Mouse (Mus musculus) R1 (cell line): ENCODE measurements around the gene Impdh2.
A peak's percentile ranks its signal among the peaks of the same experiment; 100 is the strongest.

Experiments
- DNase-seq: peaks from one replicate; pipeline ENCODE4 v3.0.0-alpha.2; 2018; ENCODE audit warnings: low read depth, low spot score

Impdh2 gene

DNA sequence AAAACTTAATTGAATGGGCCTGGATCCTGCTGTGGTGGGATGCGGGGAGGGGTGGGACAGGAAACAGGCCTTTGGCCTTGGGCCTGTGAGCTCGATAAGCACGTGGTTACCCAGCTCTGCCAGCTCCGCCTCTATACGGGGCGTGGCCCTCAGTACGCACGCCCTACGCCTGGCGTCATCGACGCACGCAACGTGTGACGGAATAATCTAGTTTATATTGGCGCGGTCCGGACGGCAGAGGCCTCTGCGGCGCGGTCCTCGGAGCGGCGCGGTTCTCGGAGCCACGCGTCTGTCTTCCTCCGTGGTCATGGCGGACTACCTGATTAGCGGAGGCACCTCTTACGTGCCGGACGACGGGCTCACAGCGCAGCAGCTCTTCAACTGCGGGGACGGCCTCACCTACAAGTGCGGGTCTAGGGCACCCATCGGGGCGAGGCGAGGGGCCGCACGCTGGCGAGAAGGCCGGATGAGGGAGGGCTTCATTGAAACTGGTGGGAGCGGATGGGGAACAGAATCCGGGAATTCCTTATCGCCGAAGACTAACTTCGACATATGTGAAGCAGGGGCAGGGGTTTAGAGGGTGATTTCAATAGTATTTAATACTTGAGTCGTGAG lies at the start of gene Impdh2:
Impdh2 (plus strand) TSS at position 60 of the 615 bp plus-strand sequence.
- peak; percentile 99 for DNase-seq

DNA sequence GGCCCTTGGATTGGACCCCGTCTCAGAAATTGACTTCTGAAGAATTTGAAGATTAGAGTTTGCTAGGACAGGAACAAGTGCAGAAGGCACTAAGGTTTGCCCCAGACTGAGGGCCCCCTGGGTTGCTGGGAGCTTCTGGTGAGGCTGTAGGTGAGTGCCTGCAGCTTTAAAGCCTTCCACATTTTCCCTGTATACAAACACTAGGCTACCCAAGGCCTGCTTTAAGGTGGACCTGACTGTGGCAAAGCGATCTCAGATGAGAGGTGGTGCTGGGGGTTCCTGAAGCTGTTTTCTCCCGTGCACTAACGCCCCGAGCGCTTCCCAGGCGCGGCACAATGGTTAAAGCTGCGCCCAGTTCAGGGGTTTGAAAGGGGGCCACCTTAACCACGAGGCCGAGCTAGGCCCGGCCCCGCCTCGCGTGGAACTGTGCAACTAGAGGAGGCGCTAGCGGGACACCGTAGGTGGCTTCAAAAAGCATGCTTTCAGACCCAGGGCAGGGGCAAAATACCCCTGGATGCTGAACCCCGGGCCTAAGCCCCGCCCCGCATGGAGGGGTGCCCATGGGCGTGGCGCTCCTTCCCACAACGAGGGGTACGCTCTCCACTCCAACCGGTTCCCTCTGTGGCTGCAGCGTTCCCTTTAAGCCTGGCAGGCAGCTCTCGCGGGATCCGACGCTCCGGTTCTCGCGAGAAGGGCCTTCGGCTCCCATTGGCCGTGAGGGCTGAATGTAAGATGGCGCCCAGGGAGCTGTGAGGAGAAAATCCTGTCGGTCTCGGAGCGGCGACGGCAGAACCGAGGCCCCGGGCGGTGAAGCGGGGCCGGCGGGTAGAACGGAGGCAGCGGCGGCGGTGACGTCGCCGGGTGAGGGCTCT lies 43.5 kb upstream of the Impdh2 start, which contains the start of gene Qrich1:
Qrich1 (plus strand) TSS at position 427 of the 872 bp plus-strand sequence.
- DNase-seq: peak; percentile 99

DNA sequence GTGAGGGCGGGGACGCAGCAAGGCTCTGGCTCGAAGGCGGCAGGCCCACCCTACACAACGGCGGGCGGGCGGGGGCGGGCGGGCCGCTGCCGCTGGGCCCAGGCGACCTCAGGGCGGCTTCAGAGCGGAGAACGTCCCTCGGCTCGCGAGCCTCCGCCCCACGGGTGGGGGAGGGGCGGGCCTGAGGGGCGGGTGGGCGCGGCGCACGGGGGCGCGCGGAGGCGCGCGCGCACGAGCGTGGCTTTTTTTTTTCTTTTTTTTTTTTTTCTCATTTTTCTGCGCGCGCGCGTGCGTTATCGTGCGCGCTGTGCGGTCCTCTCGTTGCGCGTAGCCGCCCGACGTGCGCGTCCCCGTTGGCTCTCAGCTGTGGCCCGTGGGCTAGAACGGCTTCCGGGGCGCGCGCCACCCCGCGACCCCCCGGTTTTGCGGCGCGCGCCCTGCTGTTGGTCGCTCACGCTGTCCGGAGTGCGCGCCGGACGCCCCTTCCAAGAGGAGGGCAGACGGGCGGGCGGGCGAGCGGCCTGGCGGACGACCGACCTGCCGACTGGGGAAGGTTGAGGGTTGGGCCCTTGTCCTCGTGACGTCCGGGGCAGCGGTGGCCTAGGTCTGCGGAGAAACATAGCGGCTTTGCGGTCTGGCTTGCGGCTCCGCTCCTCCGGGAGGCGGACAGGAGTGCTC lies 42.7 kb upstream of the Impdh2 start:
- DNase-seq: peak; percentile 90

DNA sequence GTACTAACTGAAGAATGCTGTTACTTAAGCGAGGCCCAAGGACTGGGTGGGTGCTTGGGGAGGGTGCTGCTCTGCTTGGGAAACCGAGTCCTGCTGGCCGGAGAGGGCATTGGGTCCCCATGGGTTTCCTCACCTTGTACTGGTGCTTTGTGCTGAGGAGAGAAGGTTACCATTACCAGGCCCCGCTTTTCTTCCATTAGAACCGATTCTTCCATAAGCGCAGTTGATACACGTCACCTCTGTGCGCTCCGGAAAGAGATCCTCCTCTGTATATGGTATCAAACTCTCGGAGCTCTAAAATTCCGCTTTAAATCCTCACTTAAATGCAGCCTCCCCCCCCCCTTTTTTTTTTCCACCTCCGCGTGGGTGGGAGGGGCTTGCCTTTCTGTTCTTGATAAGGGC lies 42.2 kb upstream of the Impdh2 start:
- DNase-seq: peak; percentile 87

DNA sequence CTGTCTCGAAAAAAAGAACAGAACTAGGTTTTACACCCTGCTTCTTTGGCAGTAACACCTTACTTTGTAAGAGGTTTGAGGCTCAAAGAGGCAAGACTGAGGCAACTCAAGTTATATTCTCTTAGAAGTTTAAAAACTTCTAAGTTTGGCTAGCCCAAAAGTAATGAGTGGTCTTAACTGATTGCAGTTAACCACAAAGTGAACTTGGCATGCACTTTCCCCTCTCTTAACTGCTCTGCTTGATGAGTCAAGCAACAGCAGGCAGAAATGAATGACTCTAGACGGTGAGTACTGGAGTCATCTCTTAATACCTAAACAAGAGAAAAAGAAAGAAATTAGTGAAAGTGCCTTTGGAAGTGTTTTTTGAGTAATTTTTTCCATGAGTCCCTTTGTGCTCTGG lies 38.5 kb upstream of the Impdh2 start:
- no peak for DNase-seq

DNA sequence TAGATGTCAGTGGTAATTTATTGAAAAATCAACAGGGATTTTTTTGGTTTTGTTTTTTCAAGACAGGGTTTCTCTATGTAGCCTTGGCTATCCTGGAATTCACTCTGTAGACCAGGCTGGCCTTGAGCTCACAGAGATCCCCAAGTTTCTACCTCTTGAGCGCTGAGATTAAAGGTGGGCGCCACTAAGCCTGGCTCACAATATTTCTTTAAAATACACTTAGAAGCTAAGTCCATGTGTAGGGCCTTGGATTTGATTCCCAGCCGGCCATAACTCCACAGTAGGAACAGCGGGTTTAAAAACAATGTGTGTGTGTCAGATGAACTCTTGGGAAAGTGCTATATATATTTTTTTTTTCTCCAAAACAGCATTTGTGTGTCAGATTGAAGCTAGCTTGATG lies 36.7 kb upstream of the Impdh2 start:
- no peak for DNase-seq

DNA sequence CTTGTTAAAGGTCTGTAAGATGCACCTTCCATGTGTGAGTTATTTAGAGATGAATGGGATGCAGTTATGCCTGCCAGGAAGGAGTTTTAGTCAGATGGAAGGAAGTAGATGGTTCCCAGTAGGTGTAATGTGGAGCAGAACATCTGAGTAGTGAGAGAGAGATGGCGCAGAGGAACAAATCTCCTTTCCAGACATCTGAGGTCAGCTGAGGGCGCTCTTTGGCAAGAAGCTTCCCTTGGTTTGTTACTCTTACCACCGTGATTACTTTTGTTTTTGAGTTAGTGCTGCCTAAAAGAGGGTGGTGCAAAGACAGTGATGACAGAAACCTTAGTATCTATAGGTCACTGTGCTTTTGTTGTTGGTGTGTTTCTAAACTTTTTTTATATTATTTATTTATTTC lies 34.7 kb upstream of the Impdh2 start:
- no peak for DNase-seq

DNA sequence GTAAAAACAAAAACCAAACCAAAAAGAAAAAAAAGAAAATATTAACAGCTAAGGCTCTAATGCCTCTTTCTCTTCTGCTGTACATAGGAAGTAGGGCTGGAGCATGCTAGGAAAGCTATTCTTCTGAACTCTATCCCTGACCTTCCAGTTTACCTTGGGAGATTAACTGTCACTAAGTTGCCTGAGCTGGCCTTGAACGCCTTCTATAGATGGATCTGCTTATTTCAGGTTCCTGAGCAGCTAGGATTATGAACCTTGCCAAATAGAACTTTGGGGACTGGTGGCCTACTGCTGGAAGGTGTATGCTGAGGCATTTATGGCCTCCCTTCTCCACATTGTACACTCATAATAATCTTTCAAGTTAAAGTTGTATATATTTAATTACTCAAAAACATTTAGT lies 29.1 kb upstream of the Impdh2 start:
- DNase-seq: no peak

DNA sequence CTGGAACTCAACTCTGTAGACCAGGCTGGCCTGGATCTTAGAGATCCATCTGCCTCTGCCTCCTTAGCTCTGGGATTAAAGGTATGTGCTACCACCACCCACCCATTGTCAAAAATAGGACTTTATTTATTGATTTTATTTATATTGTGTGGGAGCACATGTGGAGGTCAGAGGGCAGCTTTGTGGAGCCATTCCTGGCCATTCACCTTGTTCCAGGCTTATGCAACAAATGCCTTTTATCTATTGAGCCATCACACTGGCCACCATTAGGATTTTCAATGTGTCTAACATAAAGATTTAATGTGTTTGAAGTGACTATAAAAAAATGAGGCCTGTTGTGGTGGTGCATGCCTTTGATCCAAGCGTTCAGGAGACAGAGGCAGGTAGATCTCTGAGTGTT lies 28.6 kb upstream of the Impdh2 start:
- DNase-seq: no peak

DNA sequence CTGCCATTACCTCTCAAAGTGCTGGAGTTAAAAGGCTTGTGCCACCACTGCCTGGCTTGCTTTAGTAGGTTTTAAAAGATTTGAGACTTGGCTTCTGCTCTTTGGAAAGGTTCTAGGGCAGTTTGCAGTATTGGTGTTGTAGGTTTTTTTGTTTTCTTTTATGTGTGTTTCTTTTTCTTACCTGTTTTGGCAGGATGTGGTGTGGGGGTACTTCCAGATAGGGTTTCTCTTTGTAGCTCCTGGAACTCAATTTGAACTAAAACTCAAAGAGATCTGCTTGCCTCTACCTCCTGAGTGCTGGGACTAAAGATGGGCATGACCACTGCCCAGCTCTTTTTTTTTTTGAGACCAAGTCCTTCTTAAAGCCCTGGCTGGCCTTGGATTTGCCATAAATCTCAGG lies 19.2 kb upstream of the Impdh2 start:
- no peak for DNase-seq

DNA sequence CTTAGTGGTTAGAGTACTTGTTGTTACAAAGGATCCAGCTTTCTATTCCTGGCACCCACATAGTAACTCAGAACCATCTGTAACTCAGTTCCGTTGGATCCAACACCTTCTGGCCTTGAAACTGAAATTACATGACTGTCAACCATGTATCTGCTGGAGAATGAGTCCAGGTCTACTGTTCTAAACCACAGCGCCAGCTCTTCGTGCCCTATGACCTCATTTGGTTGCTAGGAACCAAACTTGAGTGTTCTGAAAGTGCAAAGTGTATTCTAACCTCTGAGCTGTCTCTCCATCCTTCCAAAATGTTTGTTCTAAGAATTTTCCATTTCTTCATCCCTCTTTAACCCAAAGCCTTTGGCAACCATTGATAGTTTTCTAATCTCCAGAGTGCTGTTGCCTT lies 14.1 kb upstream of the Impdh2 start:
- no peak for DNase-seq

DNA sequence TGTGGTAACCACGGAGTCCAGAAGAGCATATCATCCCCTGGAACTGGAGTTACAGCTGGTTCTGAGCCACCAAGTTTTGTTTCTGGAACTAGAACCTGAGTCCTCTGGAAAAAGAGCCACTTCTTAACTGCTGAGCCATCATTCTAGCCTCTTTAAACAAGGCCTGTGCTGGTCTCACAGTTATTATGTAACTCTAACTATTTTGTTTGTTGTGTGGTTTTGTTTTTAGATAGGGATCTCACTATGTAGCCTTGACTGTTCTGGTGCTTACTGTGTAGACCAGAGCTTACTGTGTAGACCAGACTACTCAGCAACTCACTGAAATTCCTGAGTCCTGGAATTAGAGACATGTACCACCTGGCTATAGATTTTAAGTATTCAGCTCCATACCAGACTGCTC lies 13.2 kb upstream of the Impdh2 start:
- DNase-seq: no peak

DNA sequence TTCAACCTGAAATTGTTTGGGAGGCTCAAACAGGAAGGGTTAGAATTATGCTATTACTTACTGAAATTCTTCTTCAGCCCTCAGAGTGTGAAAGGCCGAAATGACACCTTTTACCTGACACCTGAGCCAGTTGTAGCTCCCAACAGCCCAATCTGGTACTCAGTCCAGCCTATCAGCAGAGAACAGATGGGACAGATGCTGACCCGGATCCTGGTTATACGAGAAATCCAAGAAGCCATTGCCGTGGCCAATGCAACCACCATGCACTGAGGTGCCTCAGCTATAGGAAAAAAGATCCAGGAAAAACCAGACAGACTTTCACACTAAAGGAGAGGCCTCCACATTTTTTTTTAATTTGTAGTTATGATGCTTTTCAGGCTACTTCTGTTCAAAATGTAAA lies 917 bp upstream of the Impdh2 start:
- DNase-seq: no peak

DNA sequence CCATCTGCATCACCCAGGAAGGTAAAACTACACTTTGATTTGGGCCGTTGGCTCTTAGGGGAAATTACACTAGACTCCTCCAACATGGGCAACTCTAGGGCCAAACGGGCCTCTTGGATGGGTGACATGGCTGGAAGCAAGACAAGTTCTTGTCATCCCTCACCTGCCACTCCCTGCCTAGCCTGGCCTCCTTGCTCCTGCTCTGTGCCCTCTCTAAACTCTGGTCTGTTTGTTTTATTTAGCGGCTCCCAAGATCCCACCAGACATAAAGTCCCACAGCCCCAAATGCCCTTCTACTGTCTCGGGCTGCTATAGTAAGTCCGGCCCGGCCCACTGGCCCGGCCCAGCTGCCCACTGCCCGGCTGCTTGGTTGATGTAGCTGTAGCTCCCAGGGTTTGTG lies 3.6 kb downstream of the Impdh2 start:
- no peak for DNase-seq

DNA sequence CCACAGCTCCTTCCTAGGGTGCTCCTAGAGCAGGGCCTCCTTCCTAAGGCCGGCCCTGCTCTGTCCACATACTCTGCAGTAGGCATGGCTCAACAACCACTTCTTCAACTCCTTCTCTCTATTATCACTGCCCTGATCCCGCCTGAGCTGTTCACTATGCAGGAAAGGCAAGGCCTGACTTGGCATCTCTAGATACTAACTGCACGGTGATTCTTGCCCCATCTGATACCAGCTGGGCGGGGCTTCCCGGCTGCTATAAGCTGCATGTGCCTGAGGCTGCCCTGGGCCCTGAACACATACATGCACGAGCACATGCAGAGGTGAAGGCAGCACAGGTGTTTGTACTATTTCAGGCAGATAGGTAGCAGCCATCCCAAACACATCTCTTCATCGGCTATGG lies 4.0 kb downstream of the Impdh2 start:
- DNase-seq: no peak

DNA sequence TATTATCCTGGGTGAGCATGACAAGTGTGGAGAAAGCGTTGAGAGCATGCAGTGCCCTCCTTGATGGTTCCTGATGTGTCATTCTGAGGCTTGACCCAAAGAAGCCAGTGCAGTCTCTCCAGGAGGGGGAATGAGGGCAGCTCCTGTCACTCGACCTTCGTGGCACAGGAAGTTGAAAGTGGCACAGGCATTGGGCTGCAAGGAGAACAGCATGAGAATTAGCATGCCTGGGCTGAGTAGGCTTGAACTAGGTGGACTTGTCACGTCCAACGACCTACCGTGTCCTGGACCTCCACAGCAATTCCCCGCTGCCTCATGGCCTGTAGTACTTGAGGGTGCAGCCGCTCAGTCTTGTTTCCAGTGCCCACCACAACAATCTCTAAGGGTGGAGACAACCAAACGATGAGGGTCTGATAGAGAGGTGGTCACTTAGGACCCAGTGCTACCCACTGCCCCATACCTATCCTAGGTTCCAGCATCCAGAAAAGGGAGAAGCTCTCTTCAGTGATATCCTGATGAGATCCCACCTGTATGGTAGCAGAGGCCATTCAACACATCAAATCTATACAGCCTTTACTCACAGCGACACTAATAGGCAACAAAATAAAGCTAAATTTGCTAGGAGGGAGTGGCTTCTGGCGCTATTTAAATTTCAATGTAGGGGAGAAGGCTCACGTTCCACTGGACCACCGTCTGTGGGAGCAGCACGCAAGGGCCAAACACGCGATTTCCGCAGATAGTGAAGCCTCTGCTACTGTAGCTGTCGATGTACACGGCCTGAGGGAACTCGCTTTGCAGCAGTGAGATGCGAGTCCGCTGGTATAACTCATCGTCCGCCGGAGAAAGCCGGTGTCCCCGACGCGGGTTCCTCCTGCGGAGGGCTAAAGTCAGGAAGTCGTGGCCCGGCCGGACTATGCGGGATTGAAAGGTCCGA lies 6.1 kb downstream of the Impdh2 start:
- DNase-seq: no peak

DNA sequence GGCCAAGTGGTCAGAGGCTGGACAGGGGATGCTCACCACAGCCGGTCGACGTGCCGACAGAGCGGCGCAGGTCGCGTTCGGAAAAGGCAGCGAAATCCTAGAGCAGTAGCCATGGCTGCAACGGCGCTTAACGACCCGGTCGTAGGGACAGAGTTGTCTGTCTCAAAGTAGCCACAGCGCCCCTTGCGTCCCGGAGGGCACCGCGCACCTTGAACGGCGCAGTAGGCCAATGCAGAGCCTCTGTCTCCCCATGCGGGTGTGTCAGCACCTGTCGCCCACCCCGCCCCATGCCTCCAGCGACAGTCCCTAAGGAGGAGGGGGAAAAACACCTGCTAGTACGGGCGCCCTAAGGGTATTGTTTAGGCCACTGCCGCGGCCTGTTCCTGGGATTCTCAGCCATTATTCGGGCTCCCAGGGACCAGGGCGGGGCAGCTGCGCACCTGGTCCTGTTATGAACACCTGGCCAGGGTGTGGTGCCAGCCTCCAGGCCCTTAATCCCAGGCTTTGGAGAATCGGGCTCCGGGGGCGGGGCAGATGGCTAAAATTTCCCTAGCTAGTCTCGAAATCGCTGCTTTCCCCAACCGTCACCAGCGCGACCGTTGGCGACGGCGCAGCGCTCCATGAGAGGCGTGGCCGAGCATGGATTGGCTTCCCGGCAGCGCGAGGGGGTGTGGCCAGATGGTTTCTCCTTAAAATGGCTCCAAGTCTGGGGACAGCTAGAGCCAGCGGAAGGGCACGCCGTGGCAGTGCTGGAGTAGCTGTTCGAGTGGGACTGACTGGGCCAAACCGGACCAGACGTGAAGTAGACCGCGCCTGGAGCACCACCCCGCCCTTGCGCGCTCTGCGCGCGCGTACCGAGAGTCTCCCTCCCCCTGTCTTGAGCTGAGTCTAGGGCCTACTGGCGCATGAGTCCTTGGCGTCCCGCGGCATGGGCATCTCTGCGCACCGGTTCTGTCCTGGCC lies 7.0 kb downstream of the Impdh2 start, which contains the start of gene Ndufaf3:
Ndufaf3 (minus strand) TSS at position 620 of the 962 bp plus-strand sequence.
- DNase-seq: peak; percentile 96

DNA sequence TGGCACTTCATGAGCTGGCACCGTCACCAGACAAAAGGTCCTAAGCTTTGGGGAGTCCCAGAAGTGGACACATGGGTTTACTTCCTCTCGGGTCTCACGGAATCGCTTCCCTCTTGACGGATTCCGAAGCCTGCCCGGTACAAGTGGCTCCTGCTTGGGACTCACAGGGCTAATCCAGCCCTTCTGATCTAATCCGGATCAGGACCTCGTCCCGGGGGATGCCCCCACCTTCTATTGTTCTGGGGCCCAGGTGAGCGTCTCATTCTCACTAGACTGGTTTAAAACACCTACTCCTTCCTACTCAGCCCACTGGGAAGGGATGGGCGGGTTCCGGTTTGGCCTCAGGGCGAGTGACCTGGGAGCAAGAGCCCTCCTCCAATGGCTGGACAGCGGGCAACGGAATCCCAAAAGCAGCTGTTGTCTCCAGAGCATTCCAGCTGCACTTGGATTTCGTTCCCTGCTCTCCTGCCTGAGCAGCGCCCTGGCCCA lies 7.9 kb downstream of the Impdh2 start:
- DNase-seq: peak; percentile 79

DNA sequence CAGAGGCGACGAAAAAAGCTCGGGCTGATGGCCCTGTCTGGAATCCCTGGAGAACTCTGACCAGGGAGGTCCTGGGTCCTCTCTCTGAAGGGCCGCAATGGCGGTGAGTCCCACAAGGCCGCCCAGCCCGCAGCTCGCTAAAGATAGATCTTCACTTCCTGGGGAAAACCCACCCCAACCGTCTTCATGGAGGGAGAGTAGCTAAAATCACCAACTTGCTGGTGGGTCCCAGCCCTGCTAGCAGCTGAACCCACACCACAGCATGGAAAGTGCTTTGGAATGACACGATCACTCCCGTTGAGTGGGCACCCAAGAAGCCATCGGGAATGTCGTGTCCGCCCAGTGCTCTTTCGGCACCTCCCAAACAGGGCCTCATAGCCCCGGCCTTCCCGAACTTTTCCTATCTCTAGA lies 8.4 kb downstream of the Impdh2 start:
- no peak for DNase-seq
